12 mouse cellular contexts compared by ENCODE assay signal in the genomic region with DNA sequence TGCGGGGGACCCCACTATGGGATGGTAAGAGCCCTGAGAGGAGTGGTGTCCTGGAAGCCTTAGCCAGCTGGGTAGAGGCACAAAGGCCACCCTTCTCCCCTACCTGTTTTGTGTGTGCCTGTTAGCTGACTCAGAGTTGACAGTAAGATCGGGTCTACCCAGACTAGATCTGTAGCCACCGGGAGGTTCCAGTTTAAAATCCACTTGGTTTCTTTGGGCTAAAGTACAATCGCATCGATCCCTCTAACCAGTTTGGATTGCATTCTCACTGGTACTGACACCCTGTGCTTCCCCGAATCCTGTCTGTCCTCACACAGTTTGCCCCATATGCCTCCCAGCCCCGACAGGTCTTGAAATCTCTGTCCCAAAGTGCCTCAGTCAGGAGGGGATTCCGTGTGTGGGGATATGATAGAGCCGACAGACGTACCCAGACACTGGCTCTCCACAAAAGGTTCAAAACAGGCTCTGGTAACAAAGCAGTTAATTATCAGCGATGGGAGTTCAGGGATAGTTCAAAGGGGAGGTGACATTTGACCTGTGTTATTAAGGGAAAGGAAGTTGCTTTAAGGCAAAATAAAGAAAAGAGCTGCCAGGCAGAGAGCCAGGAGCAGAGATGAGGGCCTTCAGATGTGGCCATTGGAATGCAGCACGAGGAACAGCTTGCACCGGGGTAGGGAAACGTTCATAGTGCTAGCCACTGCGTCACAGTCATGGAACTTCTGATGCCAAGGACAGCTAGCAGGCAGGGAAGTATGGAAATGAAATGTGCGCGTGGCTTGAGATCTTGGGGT.
DNase-seq lines count a peak whose midpoint lies in the region; ATAC-seq lines count a peak whose summit lies in the region.
"Had no signal": no experiment of that assay in that cellular context is flagged by ENCODE, and none has a peak within 500 bp of the region (broad histone marks: within the 10 kb centered on the region; RNA-seq: fewer than 3 reads in every experiment).

No protein-coding gene starts in this region.

- no peak overlapping the region for H3K9ac ChIP-seq in kidney, embryonic 14.5 days (ENCODE audit: low read depth, low read length)
- H3K9ac ChIP-seq in liver, embryonic 11.5 days (ENCODE audit: low read depth, low read length), result no peak overlapping the region
- H3K9ac ChIP-seq: heart, embryonic 15.5 days had no signal

- 45% methylated on average over 17 of the region's 17 CpGs for WGBS in kidney, embryonic 14.5 days
- 63% methylated on average over 17 of the region's 17 CpGs for WGBS in liver, embryonic 11.5 days

- H3K4me3 ChIP-seq in kidney, embryonic 14.5 days (ENCODE audit: low read length), result no peak overlapping the region
- H3K4me3 ChIP-seq in liver, embryonic 11.5 days (ENCODE audit: low read depth, low read length), result no peak overlapping the region
- H3K4me3 ChIP-seq: heart, embryonic 15.5 days had no signal

- H3K4me2 ChIP-seq in kidney, embryonic 14.5 days (replicated peaks; ENCODE audit: low read depth, low read length), result no peak overlapping the region
- no peak overlapping the region for H3K4me2 ChIP-seq in liver, embryonic 11.5 days
- H3K4me2 ChIP-seq: heart, embryonic 15.5 days had no signal

- peaks cover 26% of the 10 kb centered on the region for H3K4me1 ChIP-seq in kidney, embryonic 14.5 days (ENCODE audit: control insufficient read depth, insufficient read depth, low read length)
- H3K4me1 ChIP-seq in liver, embryonic 11.5 days (replicated peaks; ENCODE audit: control insufficient read depth, insufficient read depth, low read length), result no peaks in the 10 kb centered on the region

- H3K27me3 ChIP-seq in kidney, embryonic 14.5 days (ENCODE audit: control insufficient read depth, insufficient read depth, low read length), result no peaks in the 10 kb centered on the region
- H3K27me3 ChIP-seq in liver, embryonic 11.5 days (replicated peaks; ENCODE audit: control insufficient read depth, insufficient read depth, low read length), result no peaks in the 10 kb centered on the region
- H3K27me3 ChIP-seq: heart, embryonic 15.5 days had no signal

- DNase-seq in kidney, adult 8-10 months, result peak; percentile 46 to 52
- DNase-seq in embryo, embryonic 10.5 days (ENCODE audit: low spot score), result peak; percentile 74
- DNase-seq in liver, embryonic 11.5 days (ENCODE audit: low spot score), result no peak
- peak; percentile 53 for DNase-seq in lung, postnatal 36 days
- DNase-seq in neural tube, embryonic 10.5 days (ENCODE audit: extremely low spot score, low spot score), result no peak
- DNase-seq: cerebellum, adult 11-12 months; thymus, postnatal 25 days had no signal

- no peaks in the 10 kb centered on the region for H3K9me3 ChIP-seq in kidney, embryonic 14.5 days (ENCODE audit: control insufficient read depth, low read length)
- H3K9me3 ChIP-seq in liver, embryonic 11.5 days (ENCODE audit: control insufficient read depth, low read length), result no peaks in the 10 kb centered on the region
- H3K9me3 ChIP-seq: heart, embryonic 15.5 days had no signal

- H3K27ac ChIP-seq in kidney, embryonic 14.5 days (ENCODE audit: low read depth, low read length), result no peak overlapping the region
- peak overlapping the region; percentile 63; the same call in 1 of the 2 replicates for H3K27ac ChIP-seq in liver, embryonic 11.5 days (ENCODE audit: low read depth, low read length)
- H3K27ac ChIP-seq: heart, embryonic 15.5 days; hindbrain, postnatal 0 days had no signal

- ATAC-seq in kidney, embryonic 14.5 days (ENCODE audit: low FRiP score, low TSS enrichment), result no peak
- ATAC-seq in liver, embryonic 11.5 days (replicated peaks; ENCODE audit: low FRiP score), result no peak
- no peak for ATAC-seq in erythroblast, adult 5-6 weeks (replicated peaks; ENCODE audit: low FRiP score, poor library complexity, severe bottlenecking)
- ATAC-seq in granulocyte monocyte progenitor cell, adult 5-6 weeks (replicated peaks; ENCODE audit: poor library complexity, severe bottlenecking), result no peak
- ATAC-seq: hindbrain, postnatal 0 days had no signal

- H3K36me3 ChIP-seq in kidney, embryonic 14.5 days (ENCODE audit: control insufficient read depth, insufficient read depth, low read length), result no peaks in the 10 kb centered on the region
- no peaks in the 10 kb centered on the region for H3K36me3 ChIP-seq in liver, embryonic 11.5 days (ENCODE audit: control insufficient read depth, insufficient read depth, low read length)
- H3K36me3 ChIP-seq: heart, embryonic 15.5 days had no signal

Comparison
In these comparisons a context has a peak if more than half of its experiments do, and no peak if none do; other contexts are left out.
1. DNase-seq: peak in kidney, adult 8-10 months (2 of 2), embryo, embryonic 10.5 days (single experiment) and lung, postnatal 36 days (single experiment); none in liver, embryonic 11.5 days (single experiment) and neural tube, embryonic 10.5 days (single experiment).